Mouse (Mus musculus) ES-Bruce4 (cell line): ENCODE measurements around the gene Kcnn4.

Source experiments
- CTCF ChIP-seq: IDR thresholded peaks from one replicate; pipeline ENCODE4 v1.8.1; 2011; ENCODE audit warnings: low read depth, low read length
- POLR2A ChIP-seq: IDR thresholded peaks from one replicate; pipeline ENCODE4 v1.8.1; 2011; ENCODE audit warnings: low read length; ENCODE audit not compliant: insufficient read depth

GRCm38 (mm10) chr7:24371012-24371808 is 1.1 kb downstream of the Kcnn4 start:
- no peak for TF ChIP-seq CTCF
- no peak for TF ChIP-seq POLR2A
